Mouse (Mus musculus): ENCODE data around the gene Gm21818.
"Not testable (repeated sequence)": the region's sequence is repeated elsewhere in the genome, so short reads cannot be mapped to it uniquely, and the experiment has no call there.

GRCm38 (mm10) chr13:120168301-120168700, 3.9 kb upstream of the Gm21818 start:
- TF ChIP-seq GATA1 (IDR thresholded peaks at IDR 0.05; ENCODE audit: borderline replicate concordance, low read length); FLI1 (IDR thresholded peaks at IDR 0.05; ENCODE audit: low read length): not testable (repeated sequence)

Measured in megakaryocyte, embryonic 14.5 days (primary cell).